Mouse (Mus musculus): ENCODE measurements around the gene Prdx5. TPM values are rescaled to one million over a fixed set of nuclear protein-coding genes. Genes with fewer than 3 reads are reported as not detected.
A peak's percentile ranks its signal among the peaks of the same experiment; 100 is the strongest.

Prdx5 gene
- total and polyA plus RNA-seq, 2 experiments from 2014 or later, result 344 to 623 TPM

DNA sequence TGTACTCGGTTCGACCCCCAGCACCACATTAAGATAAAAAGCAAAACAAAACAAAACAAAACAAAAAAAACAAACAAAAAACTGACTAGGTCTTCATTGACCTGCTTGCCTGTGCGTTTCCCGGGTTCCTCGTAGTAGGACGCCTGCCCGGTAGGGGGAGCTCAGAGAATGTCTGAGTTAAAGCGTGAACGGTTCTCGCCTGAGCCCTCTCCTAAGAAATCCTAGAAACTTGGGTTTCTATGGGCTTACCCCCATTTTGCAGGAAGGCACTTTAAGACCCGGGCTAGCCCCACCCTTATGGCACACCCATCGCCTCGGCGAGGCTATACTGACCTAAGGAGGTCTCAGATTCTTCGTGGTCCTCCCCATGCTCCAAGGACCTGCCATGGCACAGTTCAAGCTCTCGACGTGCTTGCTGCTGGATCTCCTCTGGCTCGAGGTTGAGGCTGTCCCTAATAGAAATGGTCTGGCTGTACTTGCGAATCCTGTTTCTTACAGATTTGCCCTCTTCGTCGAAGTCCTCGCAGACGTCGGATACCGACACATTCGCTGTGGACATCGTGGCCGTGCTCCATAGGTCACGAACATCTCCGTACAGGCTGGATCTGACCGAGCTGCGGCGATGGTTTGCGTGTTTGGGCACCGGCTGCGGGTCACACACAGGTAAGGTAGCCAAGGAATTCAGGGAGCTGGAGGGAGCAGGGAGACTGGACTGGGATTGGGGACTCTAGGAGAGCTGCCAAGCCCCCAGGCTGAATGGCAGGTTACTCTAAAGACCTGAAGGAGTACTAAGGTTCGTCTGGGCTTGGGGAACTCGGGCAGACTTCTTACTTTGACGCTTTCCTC is 14.8 kb upstream of the Prdx5 start:
- Histone ChIP-seq H3K9me3 (replicated peaks; ENCODE audit: control insufficient read depth, low read length) (no peaks in the 10 kb centered on the region), H3K36me3 (replicated peaks; ENCODE audit: control insufficient read depth, insufficient read depth, low read length) (no peaks in the 10 kb centered on the region), H3K27ac (ENCODE audit: low read depth) (no peak overlapping the region), H3K4me2 (ENCODE audit: low read depth, low read length) (peak overlapping the region; percentile 39), H3K27me3 (ENCODE audit: control insufficient read depth, insufficient read depth, low read length) (peaks cover 39% of the 10 kb centered on the region), H3K9ac (replicated peaks; ENCODE audit: low read depth, low read length) (no peak overlapping the region), H3K4me1 (ENCODE audit: control insufficient read depth, insufficient read depth) (peaks cover 30% of the 10 kb centered on the region), H3K4me3 (ENCODE audit: low read depth, low read length) (peak overlapping the region; percentile 19)
- 5% methylated on average over 39 of the region's 39 CpGs for WGBS
- no peak for ATAC-seq (ENCODE audit: insufficient read depth, low read depth)
- TF ChIP-seq CTCF (IDR thresholded peaks at IDR 0.05; ENCODE audit: low read depth), result peak; percentile 73
- TF ChIP-seq EP300 (IDR thresholded peaks at IDR 0.05; ENCODE audit: low read depth), result no peak
- DNase-seq (ENCODE audit: low spot score), result peak; percentile 76

GRCm38 (mm10) chr19:6922901-6923735 is 13.2 kb upstream of the Prdx5 start:
- peak overlapping the region; percentile 91 for H3K27ac ChIP-seq (ENCODE audit: low read depth)

DNA sequence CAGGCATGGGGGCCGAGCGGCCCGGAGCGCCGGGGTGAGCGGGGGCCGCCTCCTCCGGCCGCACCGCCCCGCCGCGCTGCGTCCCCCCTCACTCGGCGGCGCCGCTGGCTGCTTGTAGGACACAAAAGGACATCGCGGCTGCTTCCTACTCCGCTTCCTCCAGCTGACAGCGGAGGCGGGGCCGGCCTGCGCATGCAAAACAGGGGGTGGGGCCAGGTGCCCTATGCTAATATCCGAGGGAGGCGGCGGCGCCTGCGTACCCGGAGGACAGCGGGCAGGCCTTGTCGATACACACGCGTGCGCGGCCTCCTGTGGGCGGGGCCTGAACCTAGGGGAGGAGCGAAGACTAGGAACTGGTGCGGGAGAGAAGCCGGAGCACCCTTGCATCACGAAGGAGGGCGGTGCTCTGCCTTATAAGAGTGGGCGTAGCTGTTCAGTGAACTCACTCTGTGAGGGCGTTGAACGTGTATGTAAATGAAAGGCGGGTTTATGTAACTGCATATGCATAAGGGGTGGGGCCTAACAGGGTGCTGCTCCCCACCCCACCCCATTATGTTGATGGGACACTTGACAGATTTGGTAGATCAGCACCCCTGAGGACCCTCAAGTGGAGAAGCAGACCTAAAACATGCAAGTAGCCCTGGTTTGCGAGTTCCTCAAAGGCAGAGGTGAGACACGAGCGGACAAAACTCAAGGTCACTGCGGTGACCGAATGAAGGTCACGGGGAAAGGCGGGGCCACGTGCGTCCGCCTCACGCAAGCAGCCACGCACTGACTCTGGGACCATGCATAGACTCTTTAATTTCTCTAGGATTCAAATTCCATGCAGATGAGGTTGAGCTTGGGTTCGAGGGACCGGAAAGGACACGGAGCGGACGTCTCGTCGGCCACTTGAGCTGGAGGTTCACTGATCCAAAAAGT is 12.0 kb upstream of the Prdx5 start, which contains the start of gene Esrra:
Gene Esrra, minus strand, starts transcription at position 167 of the 921 bp plus-strand sequence.
- peaks cover 24% of the 10 kb centered on the region for H3K27me3 ChIP-seq (ENCODE audit: control insufficient read depth, insufficient read depth, low read length)
- under 1% methylated on average over 59 of the region's 66 CpGs for WGBS
- no peaks in the 10 kb centered on the region for H3K9me3 ChIP-seq (replicated peaks; ENCODE audit: control insufficient read depth, low read length)
- peak within 1 kb of the TSS; percentile 90 for H3K4me2 ChIP-seq (ENCODE audit: low read depth, low read length)
- peak within 1 kb of the TSS; percentile 96 for H3K27ac ChIP-seq (ENCODE audit: low read depth)
- TF ChIP-seq CTCF (IDR thresholded peaks at IDR 0.05; ENCODE audit: low read depth), result no peak
- TF ChIP-seq EP300 (IDR thresholded peaks at IDR 0.05; ENCODE audit: low read depth), result peak; percentile 70; the same call in 1 of the 2 replicates
- peak within 1 kb of the TSS; percentile 94 for H3K9ac ChIP-seq (replicated peaks; ENCODE audit: low read depth, low read length)
- ATAC-seq (ENCODE audit: insufficient read depth, low read depth) (peak; percentile 92), DNase-seq (ENCODE audit: low spot score) (peak; percentile 99)
- peak within 1 kb of the TSS; percentile 86 for H3K4me3 ChIP-seq (ENCODE audit: low read depth, low read length)
- peaks cover 26% of the 10 kb centered on the region for H3K4me1 ChIP-seq (ENCODE audit: control insufficient read depth, insufficient read depth)
- H3K36me3 ChIP-seq (replicated peaks; ENCODE audit: control insufficient read depth, insufficient read depth, low read length), result 0 out of 2 replicates have a peak, but pooled peaks cover 8% of the 10 kb centered on the region

More at GRCm38 (mm10) chr19:6922901-6923735, 13.2 kb upstream of the Prdx5 start:
- peaks cover 36% of the 10 kb centered on the region for H3K27me3 ChIP-seq (ENCODE audit: control insufficient read depth, insufficient read depth, low read length)
- peak overlapping the region; percentile 47; the same call in 1 of the 2 replicates for H3K9ac ChIP-seq (replicated peaks; ENCODE audit: low read depth, low read length)
- no peak for ATAC-seq (ENCODE audit: insufficient read depth, low read depth)
- no peaks in the 10 kb centered on the region for H3K9me3 ChIP-seq (replicated peaks; ENCODE audit: control insufficient read depth, low read length)
- peaks cover 30% of the 10 kb centered on the region for H3K4me1 ChIP-seq (ENCODE audit: control insufficient read depth, insufficient read depth)
- DNase-seq (ENCODE audit: low spot score), result no peak
- TF ChIP-seq CTCF (IDR thresholded peaks at IDR 0.05; ENCODE audit: low read depth), result no peak
- no peak for TF ChIP-seq EP300 (IDR thresholded peaks at IDR 0.05; ENCODE audit: low read depth)
- 0 out of 2 replicates have a peak, but pooled peaks cover 8% of the 10 kb centered on the region for H3K36me3 ChIP-seq (replicated peaks; ENCODE audit: control insufficient read depth, insufficient read depth, low read length)
- peak overlapping the region; percentile 86; the same call in 1 of the 2 replicates for H3K4me3 ChIP-seq (ENCODE audit: low read depth, low read length)
- WGBS, result 66% methylated on average over 6 of the region's 6 CpGs
- peak overlapping the region; percentile 90; the same call in 1 of the 2 replicates for H3K4me2 ChIP-seq (ENCODE audit: low read depth, low read length)

GRCm38 (mm10) chr19:6920741-6921636 is 11.1 kb upstream of the Prdx5 start:
- no peak for DNase-seq (ENCODE audit: low spot score)
- Histone ChIP-seq H3K9me3 (replicated peaks; ENCODE audit: control insufficient read depth, low read length) (no peaks in the 10 kb centered on the region), H3K27me3 (ENCODE audit: control insufficient read depth, insufficient read depth, low read length) (peaks cover 15% of the 10 kb centered on the region), H3K36me3 (replicated peaks; ENCODE audit: control insufficient read depth, insufficient read depth, low read length) (0 out of 2 replicates have a peak, but pooled peaks cover 8% of the 10 kb centered on the region), H3K4me1 (ENCODE audit: control insufficient read depth, insufficient read depth) (peaks cover 22% of the 10 kb centered on the region), H3K9ac (replicated peaks; ENCODE audit: low read depth, low read length) (peak overlapping the region; percentile 94), H3K4me2 (ENCODE audit: low read depth, low read length) (peak overlapping the region; percentile 90), H3K4me3 (ENCODE audit: low read depth, low read length) (peak overlapping the region; percentile 86), H3K27ac (ENCODE audit: low read depth) (peak overlapping the region; percentile 96)
- TF ChIP-seq EP300 (IDR thresholded peaks at IDR 0.05; ENCODE audit: low read depth), result no peak
- no peak; the same call in 1 of the 2 replicates for ATAC-seq (ENCODE audit: insufficient read depth, low read depth)
- WGBS, result 2% methylated on average over 38 of the region's 48 CpGs
